Mouse (Mus musculus) right cerebral cortex, postnatal 14 days (tissue): ENCODE measurements around the gene Casp7.

Source experiments
- DNase-seq: peaks from one replicate; pipeline ENCODE4 v3.0.0; 2022

Gene Casp7

DNA sequence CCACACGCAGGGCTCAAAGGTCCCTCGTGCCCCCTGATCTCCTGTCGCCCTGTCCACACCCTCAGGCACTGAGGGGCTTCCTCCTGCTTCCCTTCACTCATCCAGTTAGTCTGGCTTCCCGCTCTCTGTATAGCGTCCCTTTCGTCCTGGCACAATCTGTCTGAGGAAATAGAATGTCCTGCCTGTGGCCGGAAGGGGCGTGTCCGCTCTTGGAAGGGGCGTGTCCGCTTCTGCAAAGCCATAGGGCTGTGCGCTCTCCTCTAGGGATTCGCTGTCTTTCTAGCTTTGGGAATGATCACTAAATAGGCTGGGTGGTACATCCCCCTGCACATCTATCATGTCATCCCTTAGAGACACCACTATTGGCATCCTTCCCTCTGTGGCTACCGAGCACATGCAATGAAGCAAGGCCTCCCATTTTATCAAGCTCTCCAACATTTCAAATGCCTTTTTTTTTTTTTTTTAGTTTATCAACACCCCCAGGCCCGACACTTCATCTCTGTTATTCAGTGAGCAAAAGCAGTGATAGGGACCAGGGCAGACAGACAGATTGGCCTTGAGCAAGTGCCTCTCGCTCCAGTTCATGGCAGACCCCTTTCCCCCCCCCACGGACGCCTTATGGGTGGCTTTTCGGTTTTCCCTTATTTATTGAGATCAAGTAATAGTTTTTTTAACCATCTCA is 78.1 kb downstream of the Casp7 start:
- no peak for DNase-seq

DNA sequence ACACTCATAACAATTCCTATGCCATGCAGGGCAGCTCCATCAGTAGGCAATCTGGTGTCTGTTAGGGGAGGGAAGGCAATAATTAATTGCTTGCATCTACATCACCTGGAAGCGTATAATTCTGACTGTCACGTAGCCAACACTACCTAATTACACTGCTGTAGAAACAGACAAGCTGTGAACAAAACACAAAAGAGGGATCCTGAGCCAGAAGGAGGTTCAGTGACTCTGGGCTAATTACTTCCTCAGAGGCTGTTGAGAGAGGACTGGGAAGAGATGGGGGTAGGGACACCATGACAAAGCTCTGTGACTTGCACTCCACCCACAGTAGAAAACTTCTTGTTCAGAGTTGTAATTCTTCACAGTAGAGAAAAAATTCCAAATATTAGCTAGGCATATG is 79.6 kb downstream of the Casp7 start:
- DNase-seq, result no peak

DNA sequence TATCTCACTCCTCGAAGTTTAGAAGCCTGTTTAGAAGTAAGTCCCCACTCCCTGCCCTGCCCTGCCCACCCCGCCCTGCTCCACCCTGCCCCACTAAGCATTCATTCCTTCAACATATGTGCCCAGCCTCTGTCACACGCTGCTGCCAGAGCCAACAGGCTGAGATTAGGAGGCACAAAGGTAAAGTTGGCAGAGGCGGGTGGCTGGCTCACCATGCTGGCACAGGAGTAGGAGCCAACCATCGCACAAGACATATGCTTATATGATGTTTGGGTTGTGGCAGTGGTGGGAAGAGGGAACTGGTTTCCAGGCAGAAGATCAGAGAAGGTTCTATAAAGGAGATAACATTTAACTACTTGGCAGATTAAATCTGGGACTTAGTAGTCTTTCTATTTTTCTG is 80.3 kb downstream of the Casp7 start:
- DNase-seq, result no peak

DNA sequence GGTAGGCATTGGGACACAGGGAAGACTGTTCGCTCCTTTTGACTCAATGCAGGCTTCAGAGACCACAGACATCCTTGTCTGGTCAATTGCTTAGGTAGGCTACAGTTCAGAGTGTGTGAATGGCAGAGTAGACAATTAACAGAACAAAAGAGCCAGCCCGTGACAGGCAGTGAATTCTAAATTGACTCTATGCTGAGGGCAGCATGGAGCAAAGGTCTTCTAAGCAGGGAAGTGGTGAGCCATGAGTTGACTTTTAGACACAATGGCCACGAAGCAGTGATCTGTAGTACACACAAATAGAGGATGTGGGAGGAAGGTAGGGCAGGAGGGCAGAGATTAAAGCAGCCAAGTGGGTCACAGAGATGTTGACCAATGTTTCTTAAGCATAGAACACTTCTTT is 80.9 kb downstream of the Casp7 start:
- DNase-seq, result no peak

DNA sequence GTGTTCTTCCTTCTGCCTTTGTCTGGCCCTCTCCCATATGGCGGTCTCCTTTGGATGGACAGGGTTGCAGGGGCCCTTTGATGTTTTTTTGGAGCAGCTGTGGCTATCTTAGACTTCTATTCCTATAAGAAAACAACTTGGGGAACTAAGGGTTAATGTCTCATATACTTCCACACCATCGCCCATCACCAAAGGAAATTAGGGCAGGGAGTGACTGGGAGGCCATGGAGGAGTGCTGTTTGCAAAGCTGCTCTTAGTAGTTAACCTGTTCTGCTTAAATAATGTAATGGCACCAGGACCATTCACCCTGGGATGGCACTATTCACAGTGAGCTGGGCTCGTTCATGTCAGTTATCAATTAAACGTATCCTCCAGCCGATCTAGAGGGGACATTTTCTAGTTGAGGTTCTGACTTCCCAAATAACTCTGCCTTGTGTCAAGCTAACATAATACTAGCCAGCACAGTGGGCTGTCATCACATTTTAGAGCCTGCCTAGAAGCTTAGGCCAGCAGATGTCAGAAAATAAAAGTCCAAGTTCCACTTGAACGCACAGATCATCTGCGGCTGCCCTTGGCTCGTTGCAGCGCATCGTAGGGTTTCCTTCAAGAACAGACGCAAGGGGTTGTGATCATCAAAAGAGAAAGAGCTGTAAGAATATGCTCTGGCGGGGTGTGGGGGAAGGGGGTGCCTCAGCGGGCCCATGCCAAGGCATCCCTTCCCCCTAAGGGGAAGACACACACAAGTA is 87.9 kb downstream of the Casp7 start:
- DNase-seq, result no peak

DNA sequence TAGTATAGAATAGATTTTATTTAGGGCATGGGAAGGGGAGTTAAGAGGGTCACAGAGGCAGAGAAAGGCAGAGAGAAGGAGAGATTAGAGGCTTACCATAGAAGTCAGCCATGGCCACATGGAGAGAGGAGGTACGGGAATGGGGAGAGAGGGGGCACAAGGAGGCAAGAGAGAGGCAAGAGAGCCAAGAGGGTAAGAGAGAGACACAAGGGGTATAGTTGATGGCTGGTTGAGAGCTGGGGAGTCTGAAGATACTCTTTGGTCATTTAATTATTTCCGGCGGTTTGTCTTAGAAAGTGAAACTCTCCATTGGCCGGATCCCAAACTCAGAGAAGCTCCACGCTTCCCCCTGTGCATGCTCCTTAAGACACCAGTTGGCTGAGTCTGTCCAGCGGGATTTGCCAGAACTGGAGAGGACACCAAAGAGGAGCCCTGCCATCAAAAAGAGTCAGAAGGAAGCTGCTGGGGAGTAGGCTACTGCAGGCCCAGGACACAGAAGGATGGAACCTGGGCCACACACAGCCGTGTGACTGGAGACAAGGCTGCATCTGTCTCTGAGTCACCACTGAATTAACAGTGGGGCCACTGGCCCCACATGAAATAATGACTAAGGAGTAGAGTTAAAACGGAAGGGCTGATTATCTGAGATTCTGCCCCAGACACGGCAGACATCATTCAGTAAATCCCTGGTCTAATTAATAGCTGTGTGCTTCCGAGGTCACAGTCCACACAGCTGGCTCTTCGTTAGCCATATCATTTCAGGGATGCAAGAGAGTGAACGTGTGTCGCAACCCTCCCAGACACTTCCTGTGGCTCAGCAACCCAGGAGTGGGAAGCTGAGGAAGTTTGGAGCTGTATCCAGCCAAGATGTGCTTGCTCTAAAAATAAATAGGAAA is 88.7 kb downstream of the Casp7 start:
- no peak for DNase-seq

DNA sequence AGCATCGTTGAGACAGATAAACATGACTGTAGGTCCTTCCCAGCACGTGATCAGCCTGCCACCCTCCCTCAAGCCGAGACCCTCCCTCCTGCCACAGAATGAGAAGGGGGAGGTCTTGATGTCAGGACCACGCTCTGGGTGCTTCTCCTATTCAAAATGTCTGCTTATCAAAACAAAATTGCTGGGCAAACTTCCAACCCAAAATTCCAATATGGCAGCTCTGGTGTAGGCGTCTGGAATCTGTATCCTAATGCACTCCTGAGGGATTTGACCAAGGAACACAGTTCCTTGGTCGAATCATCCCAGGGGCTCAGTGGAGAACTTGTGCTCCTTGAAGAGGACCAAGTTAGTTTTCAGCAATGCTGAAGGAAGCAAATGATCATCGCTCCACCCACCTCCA is 90.0 kb downstream of the Casp7 start:
- DNase-seq, result no peak

DNA sequence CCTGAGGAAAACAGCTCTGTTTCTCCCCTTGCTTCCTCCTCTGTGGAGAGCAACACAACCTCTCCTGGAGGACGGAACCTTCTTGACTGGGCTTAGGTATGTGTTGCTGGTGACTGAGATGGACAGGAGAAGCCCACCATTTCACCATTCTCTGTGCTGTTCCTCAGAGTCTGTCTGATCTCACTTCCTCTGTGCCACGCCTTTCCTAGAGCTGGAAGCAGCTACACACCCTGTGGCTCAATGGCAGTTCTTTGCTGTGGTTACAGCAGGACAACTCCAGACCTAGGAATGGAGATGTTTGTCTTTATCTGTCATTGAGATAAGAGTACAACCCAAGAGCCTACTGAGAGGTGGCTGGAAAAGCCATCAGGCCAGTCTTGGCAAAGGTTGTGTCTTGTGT is 90.4 kb downstream of the Casp7 start:
- DNase-seq, result no peak

DNA sequence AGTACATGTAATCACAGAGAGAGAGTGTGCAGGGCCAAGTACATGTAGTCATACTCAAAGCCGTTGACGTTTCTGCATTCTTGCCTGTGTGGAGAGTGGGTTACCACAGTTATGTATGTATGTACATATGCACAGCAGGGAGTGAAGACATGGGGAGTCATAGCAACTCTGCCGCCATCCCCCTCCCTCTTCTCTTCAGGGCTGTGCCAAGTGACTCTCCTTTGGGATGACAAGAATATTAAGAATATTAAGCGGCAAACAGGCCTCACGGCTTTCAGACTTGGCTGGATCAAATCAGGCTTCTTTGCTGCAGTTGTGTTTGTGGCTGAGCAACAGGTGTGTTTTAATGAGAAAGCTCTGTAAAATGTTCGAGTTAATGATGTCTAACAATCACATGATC is 92.7 kb downstream of the Casp7 start:
- no peak for DNase-seq
